Mouse (Mus musculus) hindbrain, embryonic 11.5 days (tissue): ENCODE measurements around the gene Fmnl1. TPM values are rescaled to one million over a fixed set of nuclear protein-coding genes. Genes with fewer than 3 reads are reported as not detected.

Source experiments
- ATAC-seq: fragments of 200-750 bp; cut with Nextera tagmentation; 2 replicates; pipeline ENCODE4 v1.8.0; 2017; ENCODE audit warnings: mild to moderate bottlenecking, moderate TSS enrichment, moderate library complexity; ENCODE audit not compliant: low FRiP score
- DNase-seq: peaks from one replicate; pipeline ENCODE4 v3.0.0-alpha.2; 2015; ENCODE audit warnings: low spot score
- H3K27ac ChIP-seq: fragments of 300-500 bp; sonication (generic); 2 replicates; pipeline ENCODE4 v1.5.1; 2014; ENCODE audit warnings: mild to moderate bottlenecking, low read depth, low read length
- H3K27me3 ChIP-seq: fragments of 300-500 bp; sonication (generic); 2 replicates; pipeline ENCODE4 v1.6.1; 2014; ENCODE audit warnings: mild to moderate bottlenecking, low read length, moderate library complexity, mixed read lengths; ENCODE audit not compliant: control insufficient read depth, insufficient read depth
- H3K36me3 ChIP-seq: fragments of 300-500 bp; sonication (generic); 2 replicates; pipeline ENCODE4 v1.6.1; 2014; ENCODE audit warnings: mild to moderate bottlenecking, low read length, moderate library complexity, mixed read lengths; ENCODE audit not compliant: control insufficient read depth, insufficient read depth
- H3K4me1 ChIP-seq: fragments of 300-500 bp; sonication (generic); replicated peaks from 2 replicates; pipeline ENCODE4 v1.6.1; 2014; ENCODE audit warnings: low read length, mixed read lengths; ENCODE audit not compliant: control insufficient read depth, insufficient read depth
- H3K4me2 ChIP-seq: fragments of 300-500 bp; sonication (generic); replicated peaks from 2 replicates; pipeline ENCODE4 v1.6.1; 2014; ENCODE audit warnings: mild to moderate bottlenecking, low read depth, low read length
- H3K4me3 ChIP-seq: fragments of 300-500 bp; sonication (generic); 2 replicates; pipeline ENCODE4 v1.5.1; 2014; ENCODE audit warnings: low read depth, low read length
- H3K9ac ChIP-seq: fragments of 300-500 bp; sonication (generic); 2 replicates; pipeline ENCODE4 v1.6.1; 2014; ENCODE audit warnings: low read depth, low read length
- H3K9me3 ChIP-seq: fragments of 300-500 bp; sonication (generic); 2 replicates; pipeline ENCODE4 v1.6.1; 2016; ENCODE audit warnings: low read length; ENCODE audit not compliant: control insufficient read depth
- WGBS: fragments of 180-500 bp; shearing (Covaris S2); extraction: QIAGEN DNeasy Blood & Tissue Kit; methylation state at CpG from one replicate; pipeline ENCODE4 v1.1.7; 2014; 5-methylcytosine and 5-hydroxymethylcytosine counted together
- polyA plus RNA-seq: library from polyadenylated mRNA; unstranded; fragments of >200 nt; fragmentation: Nextera tagmentation; extraction: Ambion mirVana; gene quantifications from 2 replicates; pipeline ENCODE4 v1.2.1, GENCODE M21; 2014

The Fmnl1 gene
- polyA plus RNA-seq, 1 experiment from 2014 or later: 1.1 TPM

DNA sequence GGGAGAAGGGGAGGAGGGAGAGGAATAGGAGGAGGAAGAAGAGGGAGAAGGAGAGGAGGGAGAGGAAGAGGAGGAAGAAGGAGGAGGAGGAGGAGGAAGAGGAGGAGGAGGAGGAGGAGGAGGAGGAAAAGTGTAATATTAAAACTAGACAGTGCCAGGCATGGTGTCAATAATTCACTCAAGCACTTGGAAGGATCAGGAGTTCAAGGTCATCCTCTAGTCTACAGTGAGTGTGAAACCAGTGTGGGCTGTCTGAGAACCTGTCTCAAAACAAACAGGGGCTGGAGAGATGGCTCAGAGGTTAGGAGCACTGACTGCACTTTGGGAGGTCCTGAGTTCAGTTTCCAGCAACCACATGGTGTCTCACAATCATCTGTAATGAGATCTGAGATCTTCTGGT lies 31.5 kb downstream of the Fmnl1 start:
- H3K9me3 ChIP-seq: no peaks in the 10 kb centered on the region
- no peak overlapping the region for H3K4me3 ChIP-seq
- no peaks in the 10 kb centered on the region for H3K36me3 ChIP-seq
- no peak overlapping the region for H3K4me2 ChIP-seq
- H3K9ac ChIP-seq: no peak overlapping the region
- peaks cover 34% of the 10 kb centered on the region for H3K27me3 ChIP-seq
- H3K4me1 ChIP-seq: no peaks in the 10 kb centered on the region; the same call in 1 of the 2 replicates
- DNase-seq: no peak
- ATAC-seq: no peak
- no peak overlapping the region for H3K27ac ChIP-seq

DNA sequence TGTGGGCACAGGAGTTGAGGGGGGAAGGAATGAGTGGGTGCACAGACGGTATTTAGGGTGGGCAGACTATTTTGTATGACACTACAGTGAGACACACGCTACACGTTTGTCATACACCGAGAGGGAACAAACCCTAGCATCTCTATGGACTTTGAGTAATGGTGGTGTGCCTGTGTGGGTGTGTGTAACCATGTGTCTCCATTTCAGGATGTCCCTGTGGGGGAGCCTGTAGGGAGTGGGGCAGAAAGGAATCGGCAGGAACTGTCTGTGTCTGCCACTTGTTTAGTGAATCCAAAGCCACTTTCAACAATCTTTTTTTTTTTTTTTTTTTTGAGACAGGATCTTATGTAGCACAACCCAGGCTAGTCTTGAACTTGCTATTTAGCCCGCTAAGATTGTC lies 35.3 kb downstream of the Fmnl1 start:
- H3K27ac ChIP-seq: no peak overlapping the region
- no peak overlapping the region for H3K4me3 ChIP-seq
- no peak for ATAC-seq
- no peak overlapping the region for H3K4me2 ChIP-seq
- no peaks in the 10 kb centered on the region for H3K36me3 ChIP-seq
- no peak for DNase-seq
- no peaks in the 10 kb centered on the region for H3K4me1 ChIP-seq
- H3K27me3 ChIP-seq: no peaks in the 10 kb centered on the region
- 90% methylated on average over 6 of the region's 6 CpGs for WGBS
- no peaks in the 10 kb centered on the region for H3K9me3 ChIP-seq
- H3K9ac ChIP-seq: no peak overlapping the region

DNA sequence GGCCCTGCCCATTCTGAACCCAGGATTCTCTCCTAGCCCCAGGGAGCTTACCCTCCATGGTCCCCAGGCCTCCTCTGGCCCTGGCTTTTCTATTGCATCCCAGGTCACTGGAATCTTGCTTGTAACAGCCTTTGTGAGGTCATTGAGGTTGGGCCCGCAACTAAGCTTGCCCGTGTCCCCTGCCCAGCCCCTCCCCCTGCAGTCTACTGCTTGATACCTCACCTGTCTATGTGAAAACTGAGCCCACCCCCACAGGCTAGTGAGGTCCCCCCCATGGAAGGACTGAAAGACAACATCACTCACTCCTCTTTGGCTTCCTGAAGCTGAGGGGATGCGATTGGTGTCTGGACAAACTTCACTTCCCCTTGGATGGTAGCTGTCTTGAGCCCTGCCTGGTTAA lies 37.6 kb downstream of the Fmnl1 start, which contains the start of gene 1700023F06Rik:
1700023F06Rik (minus strand) TSS at position 101 of the 400 bp plus-strand sequence.
- Histone ChIP-seq H3K27ac (no peak within 1 kb of the TSS), H3K9ac (no peak within 1 kb of the TSS), H3K36me3 (no peaks in the 10 kb centered on the region), H3K9me3 (no peaks in the 10 kb centered on the region), H3K4me3 (no peak within 1 kb of the TSS), H3K4me1 (no peaks in the 10 kb centered on the region), H3K27me3 (no peaks in the 10 kb centered on the region), H3K4me2 (no peak within 1 kb of the TSS)
- DNase-seq: no peak
- ATAC-seq: no peak
- 88% methylated on average over 3 of the region's 3 CpGs for WGBS

DNA sequence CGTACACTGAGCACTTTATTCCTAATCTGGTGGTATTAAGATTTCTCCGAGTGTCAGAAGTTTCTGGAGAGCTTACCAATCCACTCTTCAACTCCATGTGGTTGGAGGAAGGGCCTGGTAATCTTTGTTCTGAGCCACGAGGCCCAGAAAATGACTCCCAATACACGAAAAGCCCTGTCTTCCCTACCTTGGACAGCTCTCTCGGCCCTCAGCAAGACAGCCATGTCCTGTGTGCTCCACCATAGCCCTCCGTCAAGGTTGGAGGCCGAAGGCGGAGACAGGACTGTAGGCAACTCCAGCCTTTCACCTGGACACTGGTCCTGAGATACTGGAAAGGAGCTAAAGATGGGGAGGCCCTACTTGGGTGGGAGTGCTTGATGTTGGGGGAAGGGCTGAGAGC lies 39.4 kb downstream of the Fmnl1 start:
- H3K27ac ChIP-seq: no peak overlapping the region
- ATAC-seq (no peak), DNase-seq (no peak)
- no peaks in the 10 kb centered on the region for H3K36me3 ChIP-seq
- 72% methylated on average over 8 of the region's 8 CpGs for WGBS
- no peaks in the 10 kb centered on the region for H3K9me3 ChIP-seq
- no peak overlapping the region for H3K4me2 ChIP-seq
- no peak overlapping the region for H3K9ac ChIP-seq
- H3K4me1 ChIP-seq: no peaks in the 10 kb centered on the region
- no peaks in the 10 kb centered on the region for H3K27me3 ChIP-seq
- H3K4me3 ChIP-seq: no peak overlapping the region

DNA sequence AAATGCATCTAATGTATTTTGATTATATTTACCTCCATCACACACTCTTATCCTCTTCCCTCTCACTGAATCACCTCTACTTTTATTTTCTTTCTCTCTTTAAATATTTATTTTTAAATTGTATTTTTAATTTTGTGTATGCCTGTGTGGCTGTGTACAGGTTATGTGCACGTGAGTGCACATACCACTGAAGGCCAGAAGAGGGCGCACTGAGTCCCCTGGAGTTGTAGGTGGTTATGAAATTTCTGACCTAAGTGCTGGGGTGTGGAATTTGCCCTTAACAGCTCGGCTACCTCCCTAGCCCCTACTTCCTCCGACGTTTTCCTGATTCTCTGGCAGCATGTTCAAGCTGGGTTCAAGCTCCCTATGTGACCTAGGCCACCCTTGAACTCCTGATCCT lies 42.8 kb downstream of the Fmnl1 start:
- 86% methylated on average over 5 of the region's 5 CpGs for WGBS
- ATAC-seq (no peak), DNase-seq (no peak)

DNA sequence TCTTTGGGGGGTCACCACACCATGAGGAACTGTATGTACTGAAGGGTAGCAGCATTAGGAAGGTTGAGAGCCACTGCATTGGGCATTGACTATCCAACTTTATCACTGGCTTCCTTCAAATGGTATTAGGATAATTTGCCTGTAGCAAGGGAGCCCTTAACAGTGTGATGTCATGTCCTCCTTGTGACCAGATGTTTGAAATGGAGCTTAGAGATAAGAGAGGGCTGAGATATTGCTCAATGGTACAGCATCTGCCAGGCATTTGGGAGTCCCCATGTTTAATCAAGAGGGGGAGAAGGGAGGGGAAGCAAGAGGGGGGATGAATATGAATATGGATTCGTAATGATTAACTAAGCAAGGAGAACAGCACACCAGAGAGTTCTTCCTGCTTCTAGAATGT lies 44.4 kb downstream of the Fmnl1 start:
- no peaks in the 10 kb centered on the region for H3K36me3 ChIP-seq
- no peak overlapping the region for H3K4me2 ChIP-seq
- H3K9ac ChIP-seq: no peak overlapping the region
- H3K9me3 ChIP-seq: no peaks in the 10 kb centered on the region
- DNase-seq (no peak), ATAC-seq (no peak)
- H3K27me3 ChIP-seq: no peaks in the 10 kb centered on the region
- H3K4me1 ChIP-seq: peaks cover 3% of the 10 kb centered on the region; the same call in 1 of the 2 replicates
- no peak overlapping the region for H3K4me3 ChIP-seq
- 81% methylated on average over 1 of the region's 1 CpGs for WGBS
- H3K27ac ChIP-seq: no peak overlapping the region

More for the DNA sequence above, 42.8 kb downstream of the Fmnl1 start:
- H3K27ac ChIP-seq: no peak overlapping the region
- no peak overlapping the region for H3K9ac ChIP-seq
- H3K27me3 ChIP-seq: no peaks in the 10 kb centered on the region
- H3K36me3 ChIP-seq: no peaks in the 10 kb centered on the region
- H3K4me1 ChIP-seq: peaks cover 3% of the 10 kb centered on the region; the same call in 1 of the 2 replicates
- H3K4me2 ChIP-seq: no peak overlapping the region
- no peaks in the 10 kb centered on the region for H3K9me3 ChIP-seq
- H3K4me3 ChIP-seq: no peak overlapping the region

DNA sequence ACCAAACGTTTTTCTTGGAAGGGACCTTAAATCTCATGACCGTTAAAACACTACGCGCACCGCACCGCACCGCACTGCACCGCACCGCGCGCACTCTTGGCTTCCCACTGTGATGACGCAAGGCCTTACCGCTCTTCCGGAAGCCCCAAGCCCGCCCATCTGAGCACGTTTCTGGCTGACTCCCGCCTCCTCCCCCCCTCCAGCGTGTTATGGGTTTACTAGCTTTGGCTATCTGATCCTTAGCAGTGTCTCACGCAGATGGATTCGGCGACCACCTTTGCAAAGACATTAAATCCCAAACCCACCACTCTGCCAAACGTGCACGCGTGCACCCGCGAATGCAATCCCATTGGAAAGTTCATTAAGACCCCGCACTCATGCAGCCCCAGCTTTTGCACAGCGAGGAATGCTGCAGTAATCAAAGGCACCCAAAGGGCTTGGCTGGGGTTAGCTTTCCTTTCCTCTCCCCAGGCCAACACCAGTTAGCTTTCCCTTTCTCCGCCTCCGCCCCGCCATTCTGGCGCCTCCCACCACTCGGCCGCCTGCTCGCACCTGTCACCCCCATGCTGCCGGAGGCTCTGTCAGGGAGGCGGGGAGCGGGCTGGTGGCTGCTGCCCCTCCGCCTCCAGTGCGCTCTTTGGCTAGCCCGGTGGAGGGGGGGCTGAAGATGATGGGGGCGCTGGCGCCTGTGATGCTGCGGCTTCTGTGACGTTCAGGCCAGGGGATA lies 47.0 kb downstream of the Fmnl1 start, which contains the start of gene Spata32:
Spata32 (minus strand) TSS at position 643 of the 727 bp plus-strand sequence.
- WGBS: 2% methylated on average over 43 of the region's 45 CpGs
- peak within 1 kb of the TSS; percentile 14; the same call in 1 of the 2 replicates for H3K27ac ChIP-seq

DNA sequence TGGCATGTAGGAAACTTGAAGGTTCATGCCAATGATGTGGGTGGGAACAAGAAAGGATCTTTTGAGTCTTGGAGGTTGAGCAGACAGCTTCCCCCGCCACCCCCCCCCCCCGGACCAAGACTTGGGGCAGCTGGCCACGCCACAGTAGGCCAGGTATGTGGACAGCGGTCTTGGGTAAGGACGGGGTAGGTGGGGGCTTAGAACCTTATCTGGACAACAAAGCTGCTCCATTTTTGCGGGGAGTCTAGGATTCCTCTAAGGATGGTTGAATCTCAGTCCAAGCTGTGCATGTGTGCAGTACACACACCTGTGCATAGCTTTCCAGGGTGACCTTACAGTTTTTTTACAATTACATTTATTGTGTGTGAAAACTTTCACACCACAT lies 47.6 kb downstream of the Fmnl1 start:
- Histone ChIP-seq H3K36me3 (no peaks in the 10 kb centered on the region), H3K4me1 (peaks cover 3% of the 10 kb centered on the region; the same call in 1 of the 2 replicates), H3K9ac (peak overlapping the region; percentile 61), H3K4me2 (peak overlapping the region; percentile 93), H3K9me3 (no peaks in the 10 kb centered on the region), H3K27ac (no peak overlapping the region), H3K4me3 (peak overlapping the region; percentile 35), H3K27me3 (no peaks in the 10 kb centered on the region)
- peak; percentile 53 for ATAC-seq
- DNase-seq: no peak
- WGBS: 27% methylated on average over 6 of the region's 6 CpGs

More for the DNA sequence above, 47.0 kb downstream of the Fmnl1 start, which contains the start of gene Spata32:
- Histone ChIP-seq H3K9ac (peak within 1 kb of the TSS; percentile 61), H3K4me3 (peak within 1 kb of the TSS; percentile 35), H3K36me3 (no peaks in the 10 kb centered on the region), H3K27me3 (no peaks in the 10 kb centered on the region), H3K4me2 (peak within 1 kb of the TSS; percentile 93), H3K4me1 (peaks cover 3% of the 10 kb centered on the region; the same call in 1 of the 2 replicates), H3K9me3 (no peaks in the 10 kb centered on the region)
- ATAC-seq (peak; percentile 83), DNase-seq (peak; percentile 62)

DNA sequence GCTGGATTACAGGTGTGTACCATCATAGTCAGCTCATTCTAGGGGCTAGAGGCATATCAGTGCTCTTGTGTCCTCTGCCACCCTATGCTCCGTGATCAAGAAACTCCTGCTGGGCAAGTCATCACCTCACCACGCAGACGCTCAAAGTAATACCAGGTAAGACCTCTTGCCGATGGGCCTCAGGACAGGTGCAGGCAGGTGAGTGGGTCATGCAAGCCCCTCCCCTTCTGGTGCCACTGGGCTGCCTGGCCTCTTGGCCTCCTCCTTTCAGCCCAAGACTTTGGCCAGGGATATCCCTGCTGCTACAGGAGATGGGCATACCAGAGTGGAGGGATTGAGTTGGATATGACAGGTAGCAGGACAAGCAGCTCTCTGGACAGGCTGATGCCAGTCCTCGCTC lies 48.4 kb downstream of the Fmnl1 start:
- no peak overlapping the region for H3K4me2 ChIP-seq
- H3K27ac ChIP-seq: no peak overlapping the region
- H3K4me1 ChIP-seq: peaks cover 3% of the 10 kb centered on the region; the same call in 1 of the 2 replicates
- peaks cover 5% of the 10 kb centered on the region; the same call in 1 of the 2 replicates for H3K36me3 ChIP-seq
- WGBS: 95% methylated on average over 5 of the region's 5 CpGs
- DNase-seq (no peak), ATAC-seq (no peak)
- no peak overlapping the region for H3K4me3 ChIP-seq
- H3K9ac ChIP-seq: no peak overlapping the region
- no peaks in the 10 kb centered on the region for H3K27me3 ChIP-seq
- no peaks in the 10 kb centered on the region for H3K9me3 ChIP-seq
